Mouse (Mus musculus) c-Kit-negative CD71-positive TER-119-positive erythroid progenitor cells, embryonic 14.5 days (primary cell): ENCODE measurements around the gene Cdh18.

Experiments used
- DNase-seq: peaks from one replicate; pipeline ENCODE4 v3.0.0-alpha.2; 2013; ENCODE audit warnings: low read depth, low spot score

Cdh18 gene

GRCm38 (mm10) chr15:23452098-23452625, 903.3 kb downstream of the Cdh18 start:
- DNase-seq, result no peak

GRCm38 (mm10) chr15:23453331-23453730, 904.5 kb downstream of the Cdh18 start:
- no peak for DNase-seq

- DNase-seq, result no peak
These were observed 906.5 kb downstream of the Cdh18 start for GRCm38 (mm10) chr15:23455344-23455743.

GRCm38 (mm10) chr15:23457401-23457800, 908.6 kb downstream of the Cdh18 start:
- DNase-seq, result no peak

- DNase-seq, result no peak
These were observed 922.0 kb downstream of the Cdh18 start for GRCm38 (mm10) chr15:23470527-23471475.

- DNase-seq, result no peak
These were observed 937.5 kb downstream of the Cdh18 start for GRCm38 (mm10) chr15:23486306-23486705.

GRCm38 (mm10) chr15:23506480-23506879, 957.7 kb downstream of the Cdh18 start:
- no peak for DNase-seq

GRCm38 (mm10) chr15:23509694-23510093, 960.9 kb downstream of the Cdh18 start:
- no peak for DNase-seq

GRCm38 (mm10) chr15:23515786-23516185, 967.0 kb downstream of the Cdh18 start:
- DNase-seq, result no peak

- no peak for DNase-seq
These were observed 969.3 kb downstream of the Cdh18 start for GRCm38 (mm10) chr15:23518079-23518478.
